ENCODE assay signal across 8 mouse cellular contexts in the genomic region with DNA sequence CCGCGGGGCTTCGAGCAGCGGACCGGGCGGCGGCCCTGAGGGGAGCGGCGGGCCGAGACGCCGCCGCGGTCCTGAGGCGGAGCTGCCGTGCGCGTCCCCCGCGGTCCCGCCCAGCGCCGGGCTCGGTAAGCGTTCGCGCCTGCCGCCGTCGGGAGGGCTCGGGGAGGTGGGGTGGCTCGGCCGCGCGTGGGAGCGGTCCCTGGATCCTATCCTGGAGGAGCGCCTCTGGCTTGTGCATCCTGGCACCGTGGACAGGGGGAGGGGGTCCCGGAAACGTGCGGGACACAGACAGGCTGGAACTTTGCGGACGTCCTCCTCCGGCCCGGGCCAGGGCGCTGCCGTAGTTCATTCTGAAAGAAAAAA. TPM values are rescaled to one million over a fixed set of nuclear protein-coding genes. Genes with fewer than 3 reads are reported as not detected.
DNase-seq lines count a peak whose midpoint lies in the region; ATAC-seq and TF ChIP-seq lines count a peak whose summit lies in the region.

No protein-coding gene starts in this region.

- TF ChIP-seq CTCF in CH12.LX (conservative IDR thresholded peaks at IDR 0.05 in 1 of 2, IDR thresholded peaks at IDR 0.05 in 1 of 2; ENCODE audit: low read depth in 2 of 2, low read length in 2 of 2), result no peak

- H3K27me3 ChIP-seq in CH12.LX (replicated peaks), result no peaks in the 10 kb centered on the region
- H3K27me3 ChIP-seq in forebrain, embryonic 11.5 days (ENCODE audit: control insufficient read depth, insufficient read depth, low read length), result 0 out of 2 replicates have a peak, but pooled peaks cover 2% of the 10 kb centered on the region

- H3K4me1 ChIP-seq in CH12.LX (ENCODE audit: control insufficient read depth in 1 of 2, insufficient read depth in 2 of 2), result peaks cover 0 to 32% of the 10 kb centered on the region in 2 experiments; a peak in 2 of 4 replicates
- H3K4me1 ChIP-seq in forebrain, embryonic 11.5 days (replicated peaks; ENCODE audit: control insufficient read depth, insufficient read depth, low read length), result peaks cover 4% of the 10 kb centered on the region; the same call in 1 of the 2 replicates

- DNase-seq in CH12.LX (ENCODE audit: extremely low read depth), result peak; percentile 24
- DNase-seq in adrenal gland, postnatal 36 days, result peak; percentile 82 to 87
- peak; percentile 79 for DNase-seq in forebrain, embryonic 11.5 days (ENCODE audit: low spot score)
- DNase-seq in heart, postnatal 25 days (ENCODE audit: low spot score), result peak; percentile 71
- DNase-seq in layer of hippocampus, adult 18-20 months (ENCODE audit: low spot score in 2 of 2), result peak; percentile 73 to 81
- peak; percentile 71 to 75 for DNase-seq in lung, adult 18-20 months
- peak; percentile 72 for DNase-seq in urinary bladder, postnatal 25 days (ENCODE audit: low spot score)

- H3K4me2 ChIP-seq in CH12.LX (ENCODE audit: insufficient read depth, low read depth, poor library complexity, severe bottlenecking), result peak overlapping the region; percentile 74
- H3K4me2 ChIP-seq in forebrain, embryonic 11.5 days (ENCODE audit: low read depth, low read length, severe bottlenecking), result peak overlapping the region; percentile 77

- H3K4me3 ChIP-seq in CH12.LX (replicated peaks in 1 of 3; ENCODE audit: low read depth in 2 of 3, low read length in 2 of 3, poor library complexity in 1 of 3), result peak overlapping the region; percentile 76 to 91 (median 89)
- peak overlapping the region; percentile 77 for H3K4me3 ChIP-seq in forebrain, embryonic 11.5 days (ENCODE audit: low read depth, low read length)

- WGBS in forebrain, embryonic 11.5 days, result under 1% methylated on average over 39 of the region's 47 CpGs

- ATAC-seq in forebrain, embryonic 11.5 days (replicated peaks; ENCODE audit: low FRiP score), result peak; percentile 86
- ATAC-seq in neutrophil, adult 5-6 weeks (ENCODE audit: extremely low read depth, insufficient number of reproducible peaks, low FRiP score, poor library complexity, severe bottlenecking), result 0 out of 2 replicates have a peak, but pooled peaks have one; percentile 10

- dilution Hi-C loops in CH12.LX (cut with MboI; ENCODE audit: extremely low pct_ligation_motif_present, extremely low pct_unique_long_range_greater_than_20kb, low sequenced_read_pairs), result no loop called here

- no peak for TF ChIP-seq EP300 in CH12.LX (IDR thresholded peaks at IDR 0.05; ENCODE audit: low read length)

- H3K79me2 ChIP-seq in CH12.LX (replicated peaks; ENCODE audit: control insufficient read depth, extremely low read depth, insufficient read depth, poor library complexity, severe bottlenecking), result peaks cover 20% of the 10 kb centered on the region

- in situ Hi-C loops in CH12.LX (cut with MboI; ENCODE audit: low pct_ligation_motif_present, low pct_unique_long_range_greater_than_20kb, low sequenced_read_pairs), result no loop called here

- no peak for TF ChIP-seq RAD21 in CH12.LX (IDR thresholded peaks at IDR 0.05; ENCODE audit: low read depth, low read length)

- intact Hi-C loops in heart, postnatal 25 days (cut with DNase I), result loop anchor here (2.0 to 5.0 kb wide), 2 partner anchors 26 to 47 kb away; partner anchors contain the start of genes Pced1a and Vps16

- TF ChIP-seq POLR2A in CH12.LX (IDR thresholded peaks at IDR 0.05; ENCODE audit: low read depth, low read length), result no peak

- H3K9me3 ChIP-seq in CH12.LX (replicated peaks; ENCODE audit: low read length), result no peaks in the 10 kb centered on the region
- H3K9me3 ChIP-seq in forebrain, embryonic 11.5 days (ENCODE audit: control insufficient read depth, low read length), result no peaks in the 10 kb centered on the region

- peaks cover 0 to 12% of the 10 kb centered on the region in 2 experiments for H3K36me3 ChIP-seq in CH12.LX (replicated peaks in 1 of 2; ENCODE audit: control insufficient read depth in 1 of 2, insufficient read depth in 1 of 2, low read length in 1 of 2)
- H3K36me3 ChIP-seq in forebrain, embryonic 11.5 days (ENCODE audit: control insufficient read depth, insufficient read depth, low read length), result no peaks in the 10 kb centered on the region

- H3K9ac ChIP-seq in CH12.LX (ENCODE audit: insufficient read depth, low read depth), result peak overlapping the region; percentile 55
- H3K9ac ChIP-seq in forebrain, embryonic 11.5 days (ENCODE audit: low read length), result peak overlapping the region; percentile 82

- H3K27ac ChIP-seq in CH12.LX (ENCODE audit: insufficient read depth, low read depth), result 0 out of 2 replicates have a peak overlapping the region, but pooled peaks have one; percentile 5
- peak overlapping the region; percentile 58; the same call in 1 of the 2 replicates for H3K27ac ChIP-seq in forebrain, embryonic 11.5 days (ENCODE audit: low read depth, low read length)

TF ChIP-seq in CH12.LX, 34 proteins besides CTCF, POLR2A, EP300 and RAD21:
- peak; percentile 9; the same call in 1 of the 2 replicates for TF ChIP-seq BHLHE40 (IDR thresholded peaks at IDR 0.05; ENCODE audit: low read depth, low read length)
- no peak for TF ChIP-seq E2F4 (IDR thresholded peaks at IDR 0.05; ENCODE audit: insufficient replicate concordance, low read depth, low read length)

RNA-seq across cellular contexts. Expression of gene Ptpra, which starts 0.3 kb away (rescaled TPM):
- total RNA-seq in CH12.LX (2012; rRNA removed), result 36.0 and 38.5 TPM in 2 replicates
- total RNA-seq in CH12.LX (2014; rRNA removed), result 38.5 and 40.4 TPM in 2 replicates
- polyA plus RNA-seq in CH12.LX (2012; ENCODE audit: insufficient read length, low read depth), result 67.5 and 73.3 TPM in 2 replicates
- 100 to 1,000 TPM; 117 to 143 TPM for total RNA-seq in adrenal gland, postnatal 36 days (2021)
- 116 and 128 TPM in 2 replicates for polyA plus RNA-seq in forebrain, embryonic 11.5 days (2014; fragmentation: Nextera tagmentation; extraction: Ambion mirVana)
- 10 to 100 TPM; 47.4 to 51.4 TPM for total RNA-seq in heart, postnatal 25 days (2021)
- total RNA-seq in layer of hippocampus, adult 18-20 months (2021), result 100 to 1,000 TPM; 327 to 330 TPM
- 106 and 115 TPM in 2 replicates for total RNA-seq in neutrophil, adult 5-6 weeks (2017)

RNA-seq across cellular contexts. Expression of gene Pced1a, which starts 25.9 kb away (rescaled TPM):
- 13.3 and 15.3 TPM in 2 replicates for total RNA-seq in CH12.LX (2012; rRNA removed)
- total RNA-seq in CH12.LX (2014; rRNA removed), result 9.6 and 11.6 TPM in 2 replicates
- polyA plus RNA-seq in CH12.LX (2012; ENCODE audit: insufficient read length, low read depth), result 15.6 and 17.1 TPM in 2 replicates
- 10 to 100 TPM; 12.9 to 14.6 TPM for total RNA-seq in adrenal gland, postnatal 36 days (2021)
- 9.6 and 12.2 TPM in 2 replicates for polyA plus RNA-seq in forebrain, embryonic 11.5 days (2014; fragmentation: Nextera tagmentation; extraction: Ambion mirVana)
- total RNA-seq in heart, postnatal 25 days (2021), result 1 to 10 TPM; 5.2 to 5.4 TPM
- 10 to 100 TPM; 23.1 to 23.4 TPM for total RNA-seq in layer of hippocampus, adult 18-20 months (2021)
- 16.9 TPM in 2 replicates for total RNA-seq in neutrophil, adult 5-6 weeks (2017)

RNA-seq across cellular contexts. Expression of gene Vps16, which starts 26.3 kb away (rescaled TPM):
- total RNA-seq in CH12.LX (2012; rRNA removed) (105 and 119 TPM in 2 replicates), CH12.LX (2014; rRNA removed) (76.7 and 98.4 TPM in 2 replicates)
- polyA plus RNA-seq in CH12.LX (2012; ENCODE audit: insufficient read length, low read depth), result 113 and 141 TPM in 2 replicates
- 10 to 100 TPM; 62.9 to 63.9 TPM for total RNA-seq in adrenal gland, postnatal 36 days (2021)
- polyA plus RNA-seq in forebrain, embryonic 11.5 days (2014; fragmentation: Nextera tagmentation; extraction: Ambion mirVana), result 95.8 and 103 TPM in 2 replicates
- total RNA-seq in heart, postnatal 25 days (2021), result 10 to 100 TPM; 21.9 to 26.6 TPM
- 10 to 100 TPM; 85.2 to 87.8 TPM for total RNA-seq in layer of hippocampus, adult 18-20 months (2021)
- total RNA-seq in neutrophil, adult 5-6 weeks (2017), result 208 and 223 TPM in 2 replicates

RNA-seq across cellular contexts. Expression of gene Tmem239, which starts 44.1 kb away (rescaled TPM):
- total RNA-seq in CH12.LX (2012; rRNA removed) (not detected in 2 replicates), CH12.LX (2014; rRNA removed) (not detected in 2 replicates)
- polyA plus RNA-seq in CH12.LX (2012; ENCODE audit: insufficient read length, low read depth), result not detected in 2 replicates
- not detected for total RNA-seq in adrenal gland, postnatal 36 days (2021)
- polyA plus RNA-seq in forebrain, embryonic 11.5 days (2014; fragmentation: Nextera tagmentation; extraction: Ambion mirVana), result not detected in 2 replicates
- total RNA-seq in heart, postnatal 25 days (2021), result not detected
- not detected for total RNA-seq in layer of hippocampus, adult 18-20 months (2021)
- not detected in 2 replicates for total RNA-seq in neutrophil, adult 5-6 weeks (2017)

RNA-seq across cellular contexts. Expression of gene 1700020A23Rik, which starts 45.4 kb away (rescaled TPM):
- total RNA-seq in CH12.LX (2012; rRNA removed) (not detected in 2 replicates), CH12.LX (2014; rRNA removed) (not detected in 2 replicates)
- not detected in 2 replicates for polyA plus RNA-seq in CH12.LX (2012; ENCODE audit: insufficient read length, low read depth)
- total RNA-seq in adrenal gland, postnatal 36 days (2021), result not detected
- polyA plus RNA-seq in forebrain, embryonic 11.5 days (2014; fragmentation: Nextera tagmentation; extraction: Ambion mirVana), result not detected in 2 replicates
- total RNA-seq in heart, postnatal 25 days (2021), result not detected
- not detected for total RNA-seq in layer of hippocampus, adult 18-20 months (2021)
- not detected in 2 replicates for total RNA-seq in neutrophil, adult 5-6 weeks (2017)

Comparison
In these comparisons a context has a peak if more than half of its experiments do, and no peak if none do; other contexts are left out.
1. Peak in every context shown above with its lines: DNase-seq, ATAC-seq, H3K4me3 ChIP-seq and H3K27ac ChIP-seq.
2. DNase-seq: peak in every context shown above with its lines; median percentile 84 in adrenal gland, postnatal 36 days; 79 in forebrain, embryonic 11.5 days; 77 in layer of hippocampus, adult 18-20 months; 73 in lung, adult 18-20 months; 72 in urinary bladder, postnatal 25 days; 71 in heart, postnatal 25 days; 24 in CH12.LX.